Mouse (Mus musculus) E14TG2a.4 (cell line): ENCODE measurements around the gene Aknad1.

ENCODE experiments used
- H3K27me3 ChIP-seq: 2 replicates; pipeline ENCODE4 v1.6.1; 2014; ENCODE audit warnings: low read length, control low read depth; ENCODE audit not compliant: insufficient read depth
- H3K36me3 ChIP-seq: 2 replicates; pipeline ENCODE4 v1.6.1; 2014; ENCODE audit warnings: low read length, control low read depth; ENCODE audit not compliant: insufficient read depth
- H3K4me1 ChIP-seq: replicated peaks from 2 replicates; pipeline ENCODE4 v1.6.1; 2014; ENCODE audit warnings: low read depth, low read length, control low read depth
- H3K4me3 ChIP-seq: replicated peaks from 2 replicates; pipeline ENCODE4 v1.5.1; 2014; ENCODE audit warnings: mild to moderate bottlenecking, low read length
- H3K9me3 ChIP-seq: 2 replicates; pipeline ENCODE4 v1.6.1; 2014; ENCODE audit warnings: low read length, control low read depth
- CTCF ChIP-seq: conservative IDR thresholded peaks from 2 replicates; pipeline ENCODE4 v1.5.1; 2014; ENCODE audit warnings: low read length
- NANOG ChIP-seq: IDR thresholded peaks from 2 replicates; pipeline ENCODE4 v1.6.1; 2014; ENCODE audit warnings: borderline replicate concordance, low read length, mixed read lengths
- POU5F1 ChIP-seq: IDR thresholded peaks from 2 replicates; pipeline ENCODE4 v1.6.1; 2014; ENCODE audit warnings: low read length, borderline replicate concordance

Gene Aknad1

DNA sequence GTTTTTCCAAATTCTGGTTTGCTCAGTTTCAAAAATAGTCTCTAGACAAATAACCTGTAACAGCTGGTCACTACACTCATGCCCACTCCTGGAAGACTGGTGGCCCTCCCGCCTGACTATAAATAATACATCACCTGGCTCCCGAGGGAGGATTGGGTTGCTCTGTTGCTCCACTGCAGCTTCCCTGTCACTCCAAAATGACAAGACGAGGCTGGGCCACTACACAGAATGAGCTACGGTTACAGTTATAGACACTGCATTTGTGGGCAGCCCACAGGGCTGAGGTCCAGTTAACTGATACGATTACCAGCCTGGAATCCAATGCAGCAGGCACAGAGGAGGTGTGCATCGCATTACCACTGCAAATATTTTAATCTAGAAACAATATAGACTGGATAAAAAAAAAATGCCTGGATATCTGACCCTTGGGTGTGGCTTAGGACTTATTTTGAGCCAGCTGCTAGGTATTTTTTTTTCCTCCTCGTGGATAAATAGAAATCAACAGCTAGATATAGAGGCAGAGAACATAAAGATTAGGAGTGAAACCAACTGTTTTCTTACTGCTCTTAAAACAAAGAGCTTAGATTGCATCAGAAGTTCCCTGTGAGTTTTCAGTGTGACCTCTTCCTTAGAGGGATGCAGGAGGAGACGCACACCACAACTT lies at the start of gene Aknad1:
Aknad1 (plus strand) TSS at position 614 of the 664 bp plus-strand sequence.
- no peaks in the 10 kb centered on the region for H3K36me3 ChIP-seq
- peaks cover 15% of the 10 kb centered on the region for H3K4me1 ChIP-seq
- no peak for TF ChIP-seq CTCF
- no peak for TF ChIP-seq POU5F1
- TF ChIP-seq NANOG = no peak
- no peaks in the 10 kb centered on the region for H3K9me3 ChIP-seq
- H3K27me3 ChIP-seq = peaks cover 19% of the 10 kb centered on the region
- H3K4me3 ChIP-seq = no peak within 1 kb of the TSS

DNA sequence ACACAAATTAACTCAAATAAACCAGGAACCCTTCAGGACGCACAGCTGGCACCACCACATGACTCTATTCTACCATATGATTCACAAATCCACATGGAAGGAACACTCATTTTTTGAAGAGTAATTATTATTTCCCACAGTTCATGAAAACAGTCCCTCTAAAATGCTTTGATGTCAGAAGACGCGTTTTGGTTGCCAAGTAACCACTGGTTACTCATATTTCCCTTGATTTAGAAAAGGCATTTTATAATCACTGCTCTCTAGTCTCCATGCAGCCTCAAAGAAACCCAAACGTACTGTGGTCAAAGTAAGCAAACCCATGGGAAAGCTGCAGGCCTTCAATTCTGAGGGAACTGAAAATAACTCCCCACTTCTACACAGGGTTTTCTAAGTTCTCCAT lies 49.5 kb upstream of the Aknad1 start:
- Histone ChIP-seq H3K4me1 (no peaks in the 10 kb centered on the region), H3K27me3 (no peaks in the 10 kb centered on the region), H3K4me3 (no peak overlapping the region), H3K36me3 (peaks cover 62% of the 10 kb centered on the region), H3K9me3 (peaks cover 52% of the 10 kb centered on the region)
- no peak for TF ChIP-seq NANOG
- TF ChIP-seq POU5F1 = no peak
- TF ChIP-seq CTCF = no peak

DNA sequence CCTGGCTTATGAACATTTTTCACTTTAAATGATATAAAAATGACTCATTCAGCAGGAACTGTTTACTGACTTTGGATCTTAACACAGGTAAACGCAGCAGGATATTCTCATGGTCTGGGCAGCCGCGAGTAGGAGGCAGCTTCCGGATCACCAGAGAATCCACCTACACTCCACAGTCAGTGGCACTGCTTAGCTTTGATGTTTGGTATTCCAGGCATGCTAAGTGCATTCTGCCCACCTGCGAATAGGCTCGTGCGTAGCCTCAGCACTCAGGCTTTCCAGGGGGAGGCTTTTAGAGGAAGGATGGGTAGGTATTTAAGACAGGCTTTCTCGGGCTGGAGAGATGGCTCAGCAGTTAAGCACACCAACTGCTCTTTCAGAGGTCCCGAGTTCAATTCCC lies 45.1 kb upstream of the Aknad1 start:
- peaks cover 51% of the 10 kb centered on the region for H3K9me3 ChIP-seq
- peak overlapping the region; percentile 11; the same call in 1 of the 2 replicates for H3K4me3 ChIP-seq
- H3K4me1 ChIP-seq = no peaks in the 10 kb centered on the region
- peaks cover 65% of the 10 kb centered on the region for H3K36me3 ChIP-seq
- TF ChIP-seq CTCF (no peak), POU5F1 (no peak), NANOG (no peak)
- H3K27me3 ChIP-seq = no peaks in the 10 kb centered on the region

DNA sequence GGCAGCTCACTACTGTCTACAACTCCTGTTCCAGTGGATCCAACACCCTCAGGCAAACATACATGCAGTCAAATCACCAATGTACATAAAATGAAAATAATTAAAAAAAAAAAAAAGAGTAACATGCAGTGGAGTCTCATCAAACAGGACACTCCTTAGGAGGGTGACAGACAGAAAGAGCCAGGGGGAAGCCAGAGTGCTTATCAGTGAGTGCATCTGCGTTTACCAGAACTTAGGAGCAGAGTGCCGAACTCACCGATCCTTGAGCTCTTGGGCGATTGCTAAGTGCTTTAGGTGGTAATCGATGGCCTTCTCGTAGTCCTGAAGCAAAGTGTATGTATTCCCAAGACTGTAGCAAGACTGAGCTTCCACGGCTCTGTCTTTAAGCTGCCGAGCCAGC lies 40.8 kb upstream of the Aknad1 start:
- peaks cover 24% of the 10 kb centered on the region for H3K9me3 ChIP-seq
- no peaks in the 10 kb centered on the region for H3K27me3 ChIP-seq
- no peak overlapping the region for H3K4me3 ChIP-seq
- H3K36me3 ChIP-seq = peaks cover 77% of the 10 kb centered on the region
- H3K4me1 ChIP-seq = peaks cover 9% of the 10 kb centered on the region
- TF ChIP-seq NANOG = no peak
- no peak for TF ChIP-seq POU5F1
- TF ChIP-seq CTCF = no peak

DNA sequence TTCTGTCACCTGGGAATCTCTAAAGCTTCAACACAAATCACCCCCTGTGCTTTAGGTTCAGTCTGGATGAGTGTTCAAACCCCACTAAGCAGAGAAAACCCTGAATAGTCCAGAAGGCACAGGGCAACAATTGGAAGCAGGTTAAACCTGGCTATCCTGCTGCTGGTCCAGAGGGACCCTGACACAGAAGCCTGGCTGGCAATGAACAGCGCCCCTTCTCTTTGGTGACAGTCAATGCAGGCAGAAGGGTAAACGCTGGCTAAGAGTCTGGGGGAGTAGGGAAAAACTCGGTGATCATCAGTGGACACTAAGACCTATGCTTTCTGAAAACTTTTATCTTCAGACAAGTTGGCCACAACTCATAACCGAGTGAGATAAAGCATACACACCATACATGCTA lies 39.7 kb upstream of the Aknad1 start:
- H3K9me3 ChIP-seq = peaks cover 12% of the 10 kb centered on the region
- peaks cover 70% of the 10 kb centered on the region for H3K36me3 ChIP-seq
- no peaks in the 10 kb centered on the region for H3K27me3 ChIP-seq
- TF ChIP-seq CTCF (no peak), NANOG (no peak), POU5F1 (no peak)
- H3K4me1 ChIP-seq = peaks cover 14% of the 10 kb centered on the region
- no peak overlapping the region for H3K4me3 ChIP-seq

DNA sequence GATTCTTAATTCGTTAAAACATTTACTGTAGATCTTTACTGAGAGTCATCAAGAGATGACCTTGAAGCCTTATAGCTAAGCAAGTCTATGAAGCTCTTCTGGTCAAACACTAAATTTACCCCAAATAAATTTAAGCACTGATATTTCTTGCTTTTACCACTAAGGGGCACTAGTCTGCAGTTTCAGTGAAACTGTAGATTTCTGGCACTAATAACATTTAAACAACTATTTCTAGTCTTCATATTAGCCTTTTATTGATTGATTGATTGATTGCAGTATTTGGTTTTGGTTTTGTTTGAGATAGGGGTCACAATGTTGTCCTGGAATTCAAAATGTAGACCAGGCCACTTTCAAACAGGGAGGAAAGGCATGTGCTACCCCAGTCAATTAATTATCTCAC lies 38.2 kb upstream of the Aknad1 start:
- Histone ChIP-seq H3K36me3 (peaks cover 55% of the 10 kb centered on the region), H3K27me3 (no peaks in the 10 kb centered on the region), H3K4me1 (peaks cover 14% of the 10 kb centered on the region), H3K4me3 (no peak overlapping the region), H3K9me3 (no peaks in the 10 kb centered on the region)
- TF ChIP-seq POU5F1 (no peak), NANOG (no peak), CTCF (peak; percentile 54)

DNA sequence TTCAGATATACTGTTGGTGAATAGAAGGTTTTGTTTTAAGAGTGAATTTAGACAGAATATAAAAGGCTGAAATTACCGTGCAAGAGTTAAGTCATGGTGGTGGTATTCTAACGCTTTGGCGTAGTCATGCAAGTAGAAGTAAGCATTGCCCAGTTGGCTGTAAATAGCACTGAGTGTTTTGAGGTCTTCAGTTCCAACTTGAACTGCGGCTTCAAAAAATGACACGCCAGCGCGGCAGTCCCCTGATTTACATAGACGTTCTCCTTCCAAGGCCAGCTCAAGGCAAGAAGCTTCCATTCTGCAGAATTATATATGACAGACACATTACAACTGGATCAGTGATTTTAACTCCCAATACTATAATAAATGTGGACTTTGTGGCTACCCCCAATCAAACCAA lies 36.7 kb upstream of the Aknad1 start:
- Histone ChIP-seq H3K4me1 (peaks cover 22% of the 10 kb centered on the region), H3K27me3 (no peaks in the 10 kb centered on the region), H3K4me3 (no peak overlapping the region), H3K36me3 (peaks cover 40% of the 10 kb centered on the region), H3K9me3 (no peaks in the 10 kb centered on the region)
- TF ChIP-seq CTCF (no peak), POU5F1 (no peak), NANOG (no peak)

DNA sequence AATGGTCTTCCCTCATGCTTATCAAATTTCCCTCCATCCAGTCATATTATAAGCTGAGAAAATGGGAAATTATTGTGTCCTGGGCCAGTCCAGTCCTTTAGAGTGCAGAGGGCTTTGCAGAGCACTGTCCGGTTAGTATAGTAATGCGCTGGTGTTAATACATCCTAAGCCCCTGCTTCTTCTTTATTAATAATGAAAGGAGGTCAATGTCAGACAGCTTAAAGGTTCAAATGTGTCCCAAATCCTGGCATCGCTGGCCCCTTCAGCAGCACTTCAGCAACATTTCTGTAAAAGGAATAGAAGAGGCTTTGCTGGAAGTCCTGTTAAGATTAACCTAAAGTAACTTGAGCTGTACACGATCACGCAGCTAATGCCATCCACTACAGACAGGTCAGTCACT lies 28.2 kb upstream of the Aknad1 start:
- peaks cover 21% of the 10 kb centered on the region for H3K4me1 ChIP-seq
- no peaks in the 10 kb centered on the region for H3K9me3 ChIP-seq
- no peak overlapping the region for H3K4me3 ChIP-seq
- H3K36me3 ChIP-seq = no peaks in the 10 kb centered on the region; the same call in 1 of the 2 replicates
- no peaks in the 10 kb centered on the region for H3K27me3 ChIP-seq
- TF ChIP-seq NANOG (no peak), CTCF (no peak), POU5F1 (no peak)
